Mouse (Mus musculus): ENCODE results near the gene Rpl32. TPM values are rescaled to one million over a fixed set of nuclear protein-coding genes. Genes with fewer than 3 reads are reported as not detected.
"Not testable (repeated sequence)": the region's sequence is repeated elsewhere in the genome, so short reads cannot be mapped to it uniquely, and the experiment has no call there.

Rpl32 gene
- polyA plus RNA-seq, 1 experiment from 2014 or later: 1,385 TPM

GRCm38 (mm10) chr6:115838161-115838597 is 29.6 kb upstream of the Rpl32 start, which contains the start of gene Efcab12:
TSS of gene Efcab12 (minus strand) at chr6:115838412.
- Histone ChIP-seq H3K4me1 (replicated peaks) (peaks cover 9% of the 10 kb centered on the region), H3K4me2 (replicated peaks) (peak within 1 kb of the TSS; percentile 64), H3K27ac (peak within 1 kb of the TSS; percentile 48; the same call in 1 of the 2 replicates), H3K4me3 (replicated peaks) (peak within 1 kb of the TSS; percentile 39), H3K36me3 (peaks cover 6% of the 10 kb centered on the region; the same call in 1 of the 2 replicates), H3K27me3 (no peaks in the 10 kb centered on the region), H3K9me3 (no peaks in the 10 kb centered on the region), H3K9ac (replicated peaks) (peak within 1 kb of the TSS; percentile 48)
- peak; percentile 96 for ATAC-seq
- WGBS: under 1% methylated on average over 19 of the region's 19 CpGs

GRCm38 (mm10) chr6:115833861-115834260 is 25.3 kb upstream of the Rpl32 start:
- ATAC-seq: no peak
- Histone ChIP-seq H3K4me1 (replicated peaks) (peaks cover 9% of the 10 kb centered on the region), H3K36me3 (no peaks in the 10 kb centered on the region), H3K4me3 (replicated peaks) (no peak overlapping the region), H3K9me3 (no peaks in the 10 kb centered on the region), H3K27ac (no peak overlapping the region), H3K27me3 (no peaks in the 10 kb centered on the region), H3K9ac (replicated peaks) (no peak overlapping the region), H3K4me2 (replicated peaks) (no peak overlapping the region)

GRCm38 (mm10) chr6:115832152-115832850 is 23.8 kb upstream of the Rpl32 start:
- Histone ChIP-seq H3K27me3 (no peaks in the 10 kb centered on the region), H3K4me3 (replicated peaks) (no peak overlapping the region), H3K27ac (no peak overlapping the region), H3K4me1 (replicated peaks) (peaks cover 3% of the 10 kb centered on the region; the same call in 1 of the 2 replicates), H3K36me3 (no peaks in the 10 kb centered on the region), H3K9me3 (no peaks in the 10 kb centered on the region), H3K4me2 (replicated peaks) (no peak overlapping the region), H3K9ac (replicated peaks) (no peak overlapping the region)
- WGBS: 89% methylated on average over 2 of the region's 2 CpGs
- ATAC-seq: no peak

- Histone ChIP-seq H3K9ac (replicated peaks) (no peak overlapping the region), H3K36me3 (no peaks in the 10 kb centered on the region), H3K4me3 (replicated peaks) (no peak overlapping the region), H3K4me1 (replicated peaks) (no peaks in the 10 kb centered on the region), H3K27me3 (no peaks in the 10 kb centered on the region), H3K4me2 (replicated peaks) (no peak overlapping the region), H3K9me3 (no peaks in the 10 kb centered on the region), H3K27ac (no peak overlapping the region)
- ATAC-seq: no peak
- 84% methylated on average over 6 of the region's 6 CpGs for WGBS
Measured at GRCm38 (mm10) chr6:115830779-115831601, 22.4 kb upstream of the Rpl32 start.

- WGBS: 3% methylated on average over 5 of the region's 11 CpGs
Measured at GRCm38 (mm10) chr6:115823850-115824464, 15.4 kb upstream of the Rpl32 start.

GRCm38 (mm10) chr6:115821216-115821993 is 12.9 kb upstream of the Rpl32 start:
- Histone ChIP-seq H3K4me2 (replicated peaks) (no peak overlapping the region), H3K4me3 (replicated peaks) (no peak overlapping the region), H3K36me3 (no peaks in the 10 kb centered on the region), H3K4me1 (replicated peaks) (no peaks in the 10 kb centered on the region), H3K9me3 (no peaks in the 10 kb centered on the region), H3K27ac (no peak overlapping the region), H3K27me3 (no peaks in the 10 kb centered on the region), H3K9ac (replicated peaks) (no peak overlapping the region)
- ATAC-seq: no peak
- WGBS: 84% methylated on average over 8 of the region's 8 CpGs

More at GRCm38 (mm10) chr6:115823850-115824464, 15.4 kb upstream of the Rpl32 start:
- Histone ChIP-seq H3K4me2 (replicated peaks) (peak overlapping the region; percentile 32), H3K4me3 (replicated peaks) (0 out of 2 replicates have a peak overlapping the region, but pooled peaks have one; percentile 11)
- H3K9me3 ChIP-seq; H3K27me3 ChIP-seq; H3K27ac ChIP-seq; H3K36me3 ChIP-seq; H3K9ac ChIP-seq (replicated peaks); H3K4me1 ChIP-seq (replicated peaks): not testable (repeated sequence)
- ATAC-seq: peak; percentile 85

- 89% methylated on average over 2 of the region's 2 CpGs for WGBS
- Histone ChIP-seq H3K9ac (replicated peaks) (no peak overlapping the region), H3K4me1 (replicated peaks) (peaks cover 4% of the 10 kb centered on the region; the same call in 1 of the 2 replicates), H3K4me2 (replicated peaks) (no peak overlapping the region), H3K9me3 (no peaks in the 10 kb centered on the region), H3K27me3 (no peaks in the 10 kb centered on the region), H3K36me3 (no peaks in the 10 kb centered on the region), H3K27ac (no peak overlapping the region), H3K4me3 (replicated peaks) (no peak overlapping the region)
- ATAC-seq: no peak
Measured at GRCm38 (mm10) chr6:115818129-115818528, 9.6 kb upstream of the Rpl32 start.

- Histone ChIP-seq H3K4me2 (replicated peaks) (no peak overlapping the region), H3K27me3 (no peaks in the 10 kb centered on the region), H3K36me3 (no peaks in the 10 kb centered on the region), H3K27ac (no peak overlapping the region), H3K4me1 (replicated peaks) (peaks cover 4% of the 10 kb centered on the region; the same call in 1 of the 2 replicates), H3K9me3 (no peaks in the 10 kb centered on the region), H3K9ac (replicated peaks) (no peak overlapping the region), H3K4me3 (replicated peaks) (no peak overlapping the region)
- ATAC-seq: no peak
- WGBS: 83% methylated on average over 4 of the region's 4 CpGs
Measured at GRCm38 (mm10) chr6:115815041-115815440, 6.5 kb upstream of the Rpl32 start.

GRCm38 (mm10) chr6:115814104-115814503 is 5.6 kb upstream of the Rpl32 start:
- H3K9ac ChIP-seq (replicated peaks): 0 out of 2 replicates have a peak overlapping the region, but pooled peaks have one; percentile 26
- no peaks in the 10 kb centered on the region for H3K27me3 ChIP-seq
- H3K36me3 ChIP-seq: no peaks in the 10 kb centered on the region
- H3K9me3 ChIP-seq: no peaks in the 10 kb centered on the region
- peaks cover 4% of the 10 kb centered on the region; the same call in 1 of the 2 replicates for H3K4me1 ChIP-seq (replicated peaks)
- no peak overlapping the region for H3K4me3 ChIP-seq (replicated peaks)
- no peak overlapping the region for H3K4me2 ChIP-seq (replicated peaks)
- no peak overlapping the region for H3K27ac ChIP-seq
- WGBS: 27% methylated on average over 4 of the region's 4 CpGs
- 0 out of 2 replicates have a peak, but pooled peaks have one; percentile 17 for ATAC-seq

- H3K27me3 ChIP-seq: no peaks in the 10 kb centered on the region
- H3K27ac ChIP-seq: no peak overlapping the region
- peaks cover 16% of the 10 kb centered on the region for H3K4me1 ChIP-seq (replicated peaks)
- H3K4me2 ChIP-seq (replicated peaks): no peak overlapping the region
- no peak overlapping the region for H3K4me3 ChIP-seq (replicated peaks)
- ATAC-seq: no peak
- peaks cover 7% of the 10 kb centered on the region for H3K36me3 ChIP-seq
- WGBS: 73% methylated on average over 8 of the region's 8 CpGs
- no peak overlapping the region for H3K9ac ChIP-seq (replicated peaks)
- H3K9me3 ChIP-seq: no peaks in the 10 kb centered on the region
Measured at GRCm38 (mm10) chr6:115811606-115812005, 3.1 kb upstream of the Rpl32 start.

- H3K4me2 ChIP-seq (replicated peaks): peak overlapping the region; percentile 90
- H3K9ac ChIP-seq (replicated peaks): peak overlapping the region; percentile 100
- no peaks in the 10 kb centered on the region for H3K27me3 ChIP-seq
- peak overlapping the region; percentile 97 for H3K27ac ChIP-seq
- WGBS: under 1% methylated on average over 22 of the region's 22 CpGs
- peaks cover 27% of the 10 kb centered on the region for H3K4me1 ChIP-seq (replicated peaks)
- ATAC-seq: peak; percentile 44
- peak overlapping the region; percentile 99 for H3K4me3 ChIP-seq (replicated peaks)
- H3K36me3 ChIP-seq: peaks cover 40% of the 10 kb centered on the region
- no peaks in the 10 kb centered on the region for H3K9me3 ChIP-seq
Measured at GRCm38 (mm10) chr6:115808196-115808487, 405 bp downstream of the Rpl32 start.

All from midbrain, embryonic 13.5 days (tissue).